Comparison of ENCODE assay signal across 24 mouse cellular contexts in genomic region chr6:54729451-54730105, GRCm38 (mm10). TPM values are rescaled to one million over a fixed set of nuclear protein-coding genes. Genes with fewer than 3 reads are reported as not detected.
DNase-seq lines count a peak whose midpoint lies in the region; ATAC-seq and TF ChIP-seq lines count a peak whose summit lies in the region.
"Had no signal": no experiment of that assay in that cellular context is flagged by ENCODE, and none has a peak within 500 bp of the region (broad histone marks: within the 10 kb centered on the region; RNA-seq: fewer than 3 reads in every experiment).

No protein-coding gene starts in this region.

- no peak overlapping the region for H3K4me3 ChIP-seq in intestine, embryonic 15.5 days (replicated peaks)
- H3K4me3 ChIP-seq in intestine, postnatal 0 days (ENCODE audit: low read depth, low read length): no peak overlapping the region
- H3K4me3 ChIP-seq in liver, adult 2 months (ENCODE audit: insufficient read depth, low read depth, low read length): no peak overlapping the region
- H3K4me3 ChIP-seq in liver, embryonic 12.5 days: no peak overlapping the region
- H3K4me3 ChIP-seq in bone marrow macrophage, adult 2 months (ENCODE audit: insufficient read depth, low read length): no peak overlapping the region
- H3K4me3 ChIP-seq: embryonic facial prominence, embryonic 13.5 days; hindbrain, embryonic 10.5 days; hindbrain, embryonic 15.5 days; layer of hippocampus, adult 2 months; left cerebral cortex, adult 2 months; limb, embryonic 12.5 days had no signal

- peak; percentile 53; the same call in 1 of the 2 replicates for ATAC-seq in intestine, embryonic 15.5 days
- ATAC-seq in intestine, postnatal 0 days: no peak
- ATAC-seq in liver, embryonic 12.5 days: no peak
- ATAC-seq: forebrain, embryonic 16.5 days had no signal

- no peaks in the 10 kb centered on the region for H3K79me2 ChIP-seq in liver, adult 2 months (ENCODE audit: control insufficient read depth, insufficient read depth, low read length)

- TF ChIP-seq CTCF in intestine, postnatal 0 days (IDR thresholded peaks at IDR 0.05; ENCODE audit: low read depth): no peak
- no peak for TF ChIP-seq CTCF in liver, adult 2 months (IDR thresholded peaks at IDR 0.05; ENCODE audit: low read depth, low read length)
- TF ChIP-seq CTCF in bone marrow macrophage, adult 2 months (IDR thresholded peaks at IDR 0.05; ENCODE audit: low read depth, low read length): no peak

- 76% methylated on average over 2 of the region's 2 CpGs for WGBS in intestine, embryonic 15.5 days
- WGBS in intestine, postnatal 0 days: 60% methylated on average over 2 of the region's 2 CpGs
- WGBS in liver, adult 2 months: 78% methylated on average over 2 of the region's 2 CpGs
- 72% methylated on average over 2 of the region's 2 CpGs for WGBS in liver, embryonic 12.5 days (ENCODE audit: insufficient replicate concordance)

- no peak for TF ChIP-seq POLR2A in liver, adult 2 months (IDR thresholded peaks at IDR 0.05; ENCODE audit: extremely low read depth, insufficient read depth, low read length)
- TF ChIP-seq POLR2A in bone marrow macrophage, adult 2 months (IDR thresholded peaks at IDR 0.05; ENCODE audit: borderline replicate concordance, low read depth, low read length): no peak

- no peaks in the 10 kb centered on the region for H3K36me3 ChIP-seq in intestine, embryonic 15.5 days
- H3K36me3 ChIP-seq in intestine, postnatal 0 days (ENCODE audit: control insufficient read depth, insufficient read depth): no peaks in the 10 kb centered on the region
- H3K36me3 ChIP-seq in liver, adult 2 months (ENCODE audit: control insufficient read depth, insufficient read depth, low read length): no peaks in the 10 kb centered on the region
- H3K36me3 ChIP-seq in liver, embryonic 12.5 days: no peaks in the 10 kb centered on the region
- H3K36me3 ChIP-seq: embryonic facial prominence, embryonic 13.5 days; hindbrain, embryonic 10.5 days; hindbrain, embryonic 15.5 days; limb, embryonic 12.5 days had no signal

- no peaks in the 10 kb centered on the region for H3K9me3 ChIP-seq in intestine, embryonic 15.5 days
- no peaks in the 10 kb centered on the region for H3K9me3 ChIP-seq in intestine, postnatal 0 days (ENCODE audit: control insufficient read depth)
- H3K9me3 ChIP-seq in liver, embryonic 12.5 days (replicated peaks): no peaks in the 10 kb centered on the region
- H3K9me3 ChIP-seq: embryonic facial prominence, embryonic 13.5 days; hindbrain, embryonic 10.5 days; hindbrain, embryonic 15.5 days; limb, embryonic 12.5 days had no signal

- no peak overlapping the region for H3K9ac ChIP-seq in intestine, embryonic 15.5 days
- H3K9ac ChIP-seq in intestine, postnatal 0 days (ENCODE audit: low read depth, low read length): no peak overlapping the region
- H3K9ac ChIP-seq in liver, adult 2 months (ENCODE audit: low read depth, low read length): no peak overlapping the region
- no peak overlapping the region for H3K9ac ChIP-seq in liver, embryonic 12.5 days
- H3K9ac ChIP-seq: embryonic facial prominence, embryonic 13.5 days; hindbrain, embryonic 15.5 days; limb, embryonic 12.5 days had no signal

- H3K27ac ChIP-seq in intestine, embryonic 15.5 days: no peak overlapping the region
- H3K27ac ChIP-seq in intestine, postnatal 0 days (ENCODE audit: low read depth, low read length): no peak overlapping the region
- peak overlapping the region; percentile 63 for H3K27ac ChIP-seq in liver, adult 2 months (replicated peaks; ENCODE audit: insufficient read depth, low read depth, low read length)
- no peak overlapping the region for H3K27ac ChIP-seq in liver, embryonic 12.5 days
- H3K27ac ChIP-seq in bone marrow macrophage, adult 2 months (ENCODE audit: insufficient read depth, low read depth, low read length): peak overlapping the region; percentile 76
- H3K27ac ChIP-seq: embryonic facial prominence, embryonic 13.5 days; hindbrain, embryonic 10.5 days; hindbrain, embryonic 15.5 days; layer of hippocampus, adult 2 months; left cerebral cortex, adult 2 months; limb, embryonic 12.5 days had no signal

- peak; percentile 85 for DNase-seq in liver, adult 2 months (ENCODE audit: extremely low read depth, low read depth, low spot score)
- DNase-seq in testis, postnatal 10 days (ENCODE audit: low spot score): no peak
- no peak for DNase-seq in right cerebral cortex, postnatal 25 days
- DNase-seq: adrenal gland, postnatal 25 days; cerebellum, adult 18-20 months; cerebellum, postnatal 10 days; heart, postnatal 14 days; kidney, postnatal 10 days; lung, adult 2 months; lung, postnatal 10 days; midbrain, embryonic 14.5 days; thymus, adult 2 months had no signal

- no peaks in the 10 kb centered on the region for H3K27me3 ChIP-seq in intestine, embryonic 15.5 days (replicated peaks)
- no peaks in the 10 kb centered on the region for H3K27me3 ChIP-seq in intestine, postnatal 0 days (replicated peaks; ENCODE audit: control insufficient read depth, insufficient read depth, low read length)
- no peaks in the 10 kb centered on the region for H3K27me3 ChIP-seq in liver, adult 2 months (ENCODE audit: control insufficient read depth, insufficient read depth, low read length)
- H3K27me3 ChIP-seq in liver, embryonic 12.5 days (replicated peaks): peaks cover 9% of the 10 kb centered on the region; the same call in 1 of the 2 replicates
- H3K27me3 ChIP-seq: embryonic facial prominence, embryonic 13.5 days; hindbrain, embryonic 15.5 days; limb, embryonic 12.5 days had no signal

- H3K4me2 ChIP-seq in intestine, embryonic 15.5 days (replicated peaks): no peak overlapping the region
- H3K4me2 ChIP-seq in intestine, postnatal 0 days (replicated peaks; ENCODE audit: low read depth): no peak overlapping the region
- no peak overlapping the region for H3K4me2 ChIP-seq in liver, embryonic 12.5 days
- H3K4me2 ChIP-seq: embryonic facial prominence, embryonic 13.5 days; hindbrain, embryonic 15.5 days; limb, embryonic 12.5 days; liver, embryonic 11.5 days had no signal

- H3K4me1 ChIP-seq in intestine, embryonic 15.5 days (replicated peaks): no peaks in the 10 kb centered on the region
- no peaks in the 10 kb centered on the region for H3K4me1 ChIP-seq in intestine, postnatal 0 days (replicated peaks; ENCODE audit: control insufficient read depth, insufficient read depth, low read length)
- H3K4me1 ChIP-seq in liver, adult 2 months (ENCODE audit: control insufficient read depth, insufficient read depth, low read length): peaks cover 15% of the 10 kb centered on the region
- H3K4me1 ChIP-seq in liver, embryonic 12.5 days: no peaks in the 10 kb centered on the region
- peaks cover 45% of the 10 kb centered on the region for H3K4me1 ChIP-seq in bone marrow macrophage, adult 2 months (ENCODE audit: control insufficient read depth, insufficient read depth, low read length)
- H3K4me1 ChIP-seq: embryonic facial prominence, embryonic 13.5 days; hindbrain, embryonic 10.5 days; hindbrain, embryonic 15.5 days; limb, embryonic 12.5 days had no signal

RNA-seq across cellular contexts. Expression of gene Mturn, which starts 48.2 kb away (rescaled TPM):
- 7.1 and 7.5 TPM in 2 replicates for polyA plus RNA-seq in intestine, embryonic 15.5 days (2015; fragmentation: Nextera tagmentation; extraction: Ambion mirVana)
- 2.5 and 3.2 TPM in 2 replicates for polyA plus RNA-seq in intestine, postnatal 0 days (2015; fragmentation: Nextera tagmentation; extraction: Ambion mirVana)
- 1.6 and 2.1 TPM in 2 replicates for total RNA-seq in liver, adult 2 months (2014; rRNA removed)
- 0.89 and 1.1 TPM in 2 replicates for polyA plus RNA-seq in liver, adult 2 months (2012; rRNA removed)
- 0.72 and 1.1 TPM in 2 replicates for polyA plus RNA-seq in liver, embryonic 12.5 days (2016; fragmentation: Nextera tagmentation; extraction: Ambion mirVana)
- polyA plus RNA-seq in bone marrow macrophage, adult 2 months (2012; ENCODE audit: insufficient read depth, insufficient read length, missing spikeins): 10.2 and 11.3 TPM in 2 replicates

Comparison
In these comparisons a context has a peak if more than half of its experiments do, and no peak if none do; other contexts are left out.
1. H3K27ac ChIP-seq: peak in liver, adult 2 months (single experiment) and bone marrow macrophage, adult 2 months (single experiment); none in intestine, embryonic 15.5 days (single experiment), intestine, postnatal 0 days (single experiment) and liver, embryonic 12.5 days (single experiment).